Mouse (Mus musculus): ENCODE data around the gene Cdr2. TPM values are rescaled to one million over a fixed set of nuclear protein-coding genes. Genes with fewer than 3 reads are reported as not detected.

Gene Cdr2
- polyA plus RNA-seq, 1 experiment from 2014 or later = 15.7 TPM

GRCm38 (mm10) chr7:121003793-121004418 is 21.8 kb upstream of the Cdr2 start:
- WGBS = 65% methylated on average over 4 of the region's 4 CpGs

GRCm38 (mm10) chr7:121002407-121002928 is 20.4 kb upstream of the Cdr2 start:
- peak overlapping the region; percentile 80 for H3K27ac ChIP-seq (ENCODE audit: low read length)
- H3K27me3 ChIP-seq (replicated peaks; ENCODE audit: control insufficient read depth, insufficient read depth, low read length) = no peaks in the 10 kb centered on the region
- ATAC-seq = peak; percentile 70
- no peak overlapping the region for H3K9ac ChIP-seq (ENCODE audit: low read depth, low read length)
- WGBS = 62% methylated on average over 5 of the region's 5 CpGs
- no peak overlapping the region for H3K4me2 ChIP-seq (ENCODE audit: low read depth, low read length)
- no peaks in the 10 kb centered on the region for H3K4me1 ChIP-seq (ENCODE audit: control insufficient read depth, insufficient read depth, low read length)
- H3K9me3 ChIP-seq (ENCODE audit: control insufficient read depth, low read length) = no peaks in the 10 kb centered on the region
- H3K4me3 ChIP-seq (ENCODE audit: low read length) = no peak overlapping the region
- H3K36me3 ChIP-seq (ENCODE audit: control insufficient read depth, insufficient read depth, low read length) = no peaks in the 10 kb centered on the region

More at GRCm38 (mm10) chr7:121003793-121004418, 21.8 kb upstream of the Cdr2 start:
- peak; percentile 37; the same call in 1 of the 2 replicates for ATAC-seq
- Histone ChIP-seq H3K27ac (ENCODE audit: low read length) (peak overlapping the region; percentile 70), H3K36me3 (ENCODE audit: control insufficient read depth, insufficient read depth, low read length) (no peaks in the 10 kb centered on the region), H3K9me3 (ENCODE audit: control insufficient read depth, low read length) (no peaks in the 10 kb centered on the region), H3K4me3 (ENCODE audit: low read length) (no peak overlapping the region), H3K27me3 (replicated peaks; ENCODE audit: control insufficient read depth, insufficient read depth, low read length) (no peaks in the 10 kb centered on the region), H3K4me2 (ENCODE audit: low read depth, low read length) (no peak overlapping the region), H3K4me1 (ENCODE audit: control insufficient read depth, insufficient read depth, low read length) (no peaks in the 10 kb centered on the region), H3K9ac (ENCODE audit: low read depth, low read length) (no peak overlapping the region)

GRCm38 (mm10) chr7:121001879-121002278 is 19.8 kb upstream of the Cdr2 start:
- Histone ChIP-seq H3K9ac (ENCODE audit: low read depth, low read length) (no peak overlapping the region), H3K4me1 (ENCODE audit: control insufficient read depth, insufficient read depth, low read length) (no peaks in the 10 kb centered on the region), H3K9me3 (ENCODE audit: control insufficient read depth, low read length) (no peaks in the 10 kb centered on the region), H3K27ac (ENCODE audit: low read length) (peak overlapping the region; percentile 80), H3K4me2 (ENCODE audit: low read depth, low read length) (no peak overlapping the region), H3K36me3 (ENCODE audit: control insufficient read depth, insufficient read depth, low read length) (no peaks in the 10 kb centered on the region), H3K4me3 (ENCODE audit: low read length) (no peak overlapping the region), H3K27me3 (replicated peaks; ENCODE audit: control insufficient read depth, insufficient read depth, low read length) (no peaks in the 10 kb centered on the region)
- WGBS = 88% methylated on average over 3 of the region's 3 CpGs
- ATAC-seq = no peak

GRCm38 (mm10) chr7:121000065-121000822 is 18.1 kb upstream of the Cdr2 start:
- no peaks in the 10 kb centered on the region for H3K4me1 ChIP-seq (ENCODE audit: control insufficient read depth, insufficient read depth, low read length)
- peak; percentile 80 for ATAC-seq
- no peak overlapping the region for H3K4me2 ChIP-seq (ENCODE audit: low read depth, low read length)
- H3K27me3 ChIP-seq (replicated peaks; ENCODE audit: control insufficient read depth, insufficient read depth, low read length) = no peaks in the 10 kb centered on the region
- H3K9ac ChIP-seq (ENCODE audit: low read depth, low read length) = no peak overlapping the region
- H3K4me3 ChIP-seq (ENCODE audit: low read length) = no peak overlapping the region
- H3K36me3 ChIP-seq (ENCODE audit: control insufficient read depth, insufficient read depth, low read length) = no peaks in the 10 kb centered on the region
- H3K27ac ChIP-seq (ENCODE audit: low read length) = peak overlapping the region; percentile 74
- H3K9me3 ChIP-seq (ENCODE audit: control insufficient read depth, low read length) = no peaks in the 10 kb centered on the region
- 42% methylated on average over 3 of the region's 3 CpGs for WGBS

- no peaks in the 10 kb centered on the region for H3K27me3 ChIP-seq (replicated peaks; ENCODE audit: control insufficient read depth, insufficient read depth, low read length)
- H3K4me3 ChIP-seq (ENCODE audit: low read length) = no peak overlapping the region
- H3K4me1 ChIP-seq (ENCODE audit: control insufficient read depth, insufficient read depth, low read length) = no peaks in the 10 kb centered on the region
- no peaks in the 10 kb centered on the region for H3K9me3 ChIP-seq (ENCODE audit: control insufficient read depth, low read length)
- WGBS = 72% methylated on average over 2 of the region's 2 CpGs
- H3K27ac ChIP-seq (ENCODE audit: low read length) = no peak overlapping the region
- ATAC-seq = no peak
- H3K4me2 ChIP-seq (ENCODE audit: low read depth, low read length) = no peak overlapping the region
- no peak overlapping the region for H3K9ac ChIP-seq (ENCODE audit: low read depth, low read length)
- no peaks in the 10 kb centered on the region for H3K36me3 ChIP-seq (ENCODE audit: control insufficient read depth, insufficient read depth, low read length)
These were observed 17.0 kb upstream of the Cdr2 start for GRCm38 (mm10) chr7:120999021-120999530.

- no peak for ATAC-seq
- Histone ChIP-seq H3K36me3 (ENCODE audit: control insufficient read depth, insufficient read depth, low read length) (no peaks in the 10 kb centered on the region), H3K9ac (ENCODE audit: low read depth, low read length) (no peak overlapping the region), H3K9me3 (ENCODE audit: control insufficient read depth, low read length) (no peaks in the 10 kb centered on the region), H3K27me3 (replicated peaks; ENCODE audit: control insufficient read depth, insufficient read depth, low read length) (no peaks in the 10 kb centered on the region), H3K4me2 (ENCODE audit: low read depth, low read length) (no peak overlapping the region), H3K4me3 (ENCODE audit: low read length) (no peak overlapping the region), H3K27ac (ENCODE audit: low read length) (no peak overlapping the region), H3K4me1 (ENCODE audit: control insufficient read depth, insufficient read depth, low read length) (no peaks in the 10 kb centered on the region)
- 77% methylated on average over 8 of the region's 8 CpGs for WGBS
These were observed 9.1 kb upstream of the Cdr2 start for GRCm38 (mm10) chr7:120991191-120991590.

- 9% methylated on average over 7 of the region's 7 CpGs for WGBS
- peak overlapping the region; percentile 89 for H3K4me3 ChIP-seq (ENCODE audit: low read length)
- ATAC-seq = no peak
These were observed 856 bp upstream of the Cdr2 start for GRCm38 (mm10) chr7:120982968-120983367.

GRCm38 (mm10) chr7:120980931-120981924 is 884 bp downstream of the Cdr2 start:
- peak overlapping the region; percentile 84 for H3K27ac ChIP-seq (ENCODE audit: low read length)
- peaks cover 19% of the 10 kb centered on the region for H3K4me1 ChIP-seq (ENCODE audit: control insufficient read depth, insufficient read depth, low read length)
- H3K9ac ChIP-seq (ENCODE audit: low read depth, low read length) = peak overlapping the region; percentile 89
- 6% methylated on average over 39 of the region's 39 CpGs for WGBS
- peak overlapping the region; percentile 89 for H3K4me3 ChIP-seq (ENCODE audit: low read length)
- H3K9me3 ChIP-seq (ENCODE audit: control insufficient read depth, low read length) = no peaks in the 10 kb centered on the region
- H3K4me2 ChIP-seq (ENCODE audit: low read depth, low read length) = peak overlapping the region; percentile 83
- H3K36me3 ChIP-seq (ENCODE audit: control insufficient read depth, insufficient read depth, low read length) = no peaks in the 10 kb centered on the region
- H3K27me3 ChIP-seq (replicated peaks; ENCODE audit: control insufficient read depth, insufficient read depth, low read length) = no peaks in the 10 kb centered on the region
- peak; percentile 69 for ATAC-seq

More at GRCm38 (mm10) chr7:120982968-120983367, 856 bp upstream of the Cdr2 start:
- Histone ChIP-seq H3K27ac (ENCODE audit: low read length) (peak overlapping the region; percentile 53; the same call in 1 of the 2 replicates), H3K4me2 (ENCODE audit: low read depth, low read length) (peak overlapping the region; percentile 94), H3K27me3 (replicated peaks; ENCODE audit: control insufficient read depth, insufficient read depth, low read length) (no peaks in the 10 kb centered on the region), H3K9ac (ENCODE audit: low read depth, low read length) (peak overlapping the region; percentile 78), H3K4me1 (ENCODE audit: control insufficient read depth, insufficient read depth, low read length) (peaks cover 15% of the 10 kb centered on the region), H3K9me3 (ENCODE audit: control insufficient read depth, low read length) (no peaks in the 10 kb centered on the region), H3K36me3 (ENCODE audit: control insufficient read depth, insufficient read depth, low read length) (no peaks in the 10 kb centered on the region)

All from intestine, embryonic 16.5 days (tissue).